Mouse (Mus musculus) forebrain, embryonic 13.5 days (tissue): Measurements from ENCODE around the gene Tex10. TPM values are rescaled to one million over a fixed set of nuclear protein-coding genes. Genes with fewer than 3 reads are reported as not detected.

Source experiments
- ATAC-seq: fragments of 200-750 bp; cut with Nextera tagmentation; 2 replicates; pipeline ENCODE4 v1.8.0; 2017
- H3K27ac ChIP-seq: fragments of 300-500 bp; sonication (generic); 2 replicates; pipeline ENCODE4 v1.5.1; 2015; ENCODE audit warnings: inconsistent platforms, mild to moderate bottlenecking, moderate library complexity
- H3K27me3 ChIP-seq: fragments of 300-500 bp; sonication (generic); 2 replicates; pipeline ENCODE4 v1.6.1; 2015; ENCODE audit warnings: mild to moderate bottlenecking, inconsistent platforms
- H3K36me3 ChIP-seq: fragments of 300-500 bp; sonication (generic); 2 replicates; pipeline ENCODE4 v1.6.1; 2015; ENCODE audit warnings: mild to moderate bottlenecking, inconsistent platforms; ENCODE audit not compliant: poor library complexity, severe bottlenecking
- H3K4me1 ChIP-seq: fragments of 300-500 bp; sonication (generic); 2 replicates; pipeline ENCODE4 v1.6.1; 2015; ENCODE audit warnings: inconsistent platforms
- H3K4me2 ChIP-seq: fragments of 300-500 bp; sonication (generic); 2 replicates; pipeline ENCODE4 v1.6.1; 2015; ENCODE audit warnings: inconsistent platforms, mild to moderate bottlenecking, moderate library complexity
- H3K4me3 ChIP-seq: fragments of 300-500 bp; sonication (generic); 2 replicates; pipeline ENCODE4 v1.5.1; 2015; ENCODE audit warnings: mild to moderate bottlenecking, inconsistent platforms
- H3K9ac ChIP-seq: fragments of 300-500 bp; sonication (generic); 2 replicates; pipeline ENCODE4 v1.6.1; 2015; ENCODE audit warnings: mild to moderate bottlenecking, inconsistent platforms
- H3K9me3 ChIP-seq: fragments of 300-500 bp; sonication (generic); replicated peaks from 2 replicates; pipeline ENCODE4 v1.6.1; 2016; ENCODE audit warnings: inconsistent platforms
- WGBS: fragments of 180-500 bp; shearing (Covaris S2); methylation state at CpG from one replicate; pipeline ENCODE4 v1.1.7; 2015; 5-methylcytosine and 5-hydroxymethylcytosine counted together
- polyA plus RNA-seq: library from polyadenylated mRNA; unstranded; fragments of >200 nt; fragmentation: Nextera tagmentation; extraction: Ambion mirVana; gene quantifications from 2 replicates; pipeline ENCODE4 v1.2.1, GENCODE M21; 2015

Tex10 gene
- polyA plus RNA-seq, 1 experiment from 2014 or later = 47.6 TPM

GRCm38 (mm10) chr4:48396949-48397348 is 76.3 kb downstream of the Tex10 start:
- WGBS = 93% methylated on average over 3 of the region's 3 CpGs
- H3K4me1 ChIP-seq = no peaks in the 10 kb centered on the region
- H3K4me3 ChIP-seq = no peak overlapping the region
- no peak overlapping the region for H3K4me2 ChIP-seq
- no peaks in the 10 kb centered on the region for H3K36me3 ChIP-seq
- no peak overlapping the region for H3K9ac ChIP-seq
- H3K9me3 ChIP-seq = no peaks in the 10 kb centered on the region
- ATAC-seq = no peak
- no peaks in the 10 kb centered on the region for H3K27me3 ChIP-seq
- H3K27ac ChIP-seq = no peak overlapping the region

GRCm38 (mm10) chr4:48382506-48382905 is 90.8 kb downstream of the Tex10 start:
- H3K9ac ChIP-seq = no peak overlapping the region
- H3K36me3 ChIP-seq = no peaks in the 10 kb centered on the region
- WGBS = 85% methylated on average over 5 of the region's 5 CpGs
- H3K27me3 ChIP-seq = no peaks in the 10 kb centered on the region
- ATAC-seq = no peak
- H3K4me2 ChIP-seq = no peak overlapping the region
- H3K4me3 ChIP-seq = no peak overlapping the region
- no peak overlapping the region for H3K27ac ChIP-seq
- H3K4me1 ChIP-seq = no peaks in the 10 kb centered on the region
- H3K9me3 ChIP-seq = no peaks in the 10 kb centered on the region

GRCm38 (mm10) chr4:48380940-48381339 is 92.3 kb downstream of the Tex10 start:
- Histone ChIP-seq H3K4me1 (no peaks in the 10 kb centered on the region), H3K9ac (no peak overlapping the region), H3K4me3 (no peak overlapping the region), H3K36me3 (no peaks in the 10 kb centered on the region), H3K27me3 (no peaks in the 10 kb centered on the region), H3K27ac (no peak overlapping the region), H3K9me3 (no peaks in the 10 kb centered on the region), H3K4me2 (no peak overlapping the region)
- WGBS = 0% methylated on average over 2 of the region's 2 CpGs
- peak; percentile 57; the same call in 1 of the 2 replicates for ATAC-seq

Other genes with a start within 250 kb of the Tex10 start
- 60.7 and 61.9 TPM in 2 replicates for gene Erp44, start 193.9 kb downstream of the Tex10 start, polyA plus RNA-seq
- gene Invs, start 193.7 kb downstream of the Tex10 start, polyA plus RNA-seq = 7.8 and 9.5 TPM in 2 replicates
- 50.2 and 52.2 TPM in 2 replicates for gene Msantd3, start 66.5 kb upstream of the Tex10 start, polyA plus RNA-seq
- gene Tmeff1, start 111.7 kb upstream of the Tex10 start, polyA plus RNA-seq = 76.9 and 117 TPM in 2 replicates
- gene Cavin4, start 190.1 kb upstream of the Tex10 start, polyA plus RNA-seq = 1.5 and 1.8 TPM in 2 replicates